Comparison of ENCODE assay signal across 8 mouse cellular contexts in genomic region chr9:119149601-119150000, GRCm38 (mm10). TPM values are rescaled to one million over a fixed set of nuclear protein-coding genes. Genes with fewer than 3 reads are reported as not detected.
DNase-seq lines count a peak whose midpoint lies in the region; ATAC-seq and TF ChIP-seq lines count a peak whose summit lies in the region.

No protein-coding gene starts in this region.

- in situ Hi-C loops in ES-E14 (cut with MboI; ENCODE audit: low sequenced_read_pairs in 2 of 2, unreplicated experiment in 2 of 2) = no loop called here

- no peaks in the 10 kb centered on the region for H3K4me1 ChIP-seq in hindbrain, embryonic 11.5 days (replicated peaks; ENCODE audit: control insufficient read depth, insufficient read depth, low read length)
- no peaks in the 10 kb centered on the region for H3K4me1 ChIP-seq in hindbrain, embryonic 16.5 days (ENCODE audit: control insufficient read depth, insufficient read depth, low read depth, low read length)
- H3K4me1 ChIP-seq in ES-E14 (ENCODE audit: control insufficient read depth in 2 of 2, insufficient read depth in 2 of 2, low read length in 2 of 2, poor library complexity in 1 of 2) = peaks cover 0 to 5% of the 10 kb centered on the region in 2 experiments; a peak in 1 of 4 replicates
- H3K4me1 ChIP-seq in liver, embryonic 13.5 days (replicated peaks) = no peaks in the 10 kb centered on the region

- ATAC-seq in hindbrain, embryonic 11.5 days (ENCODE audit: low FRiP score) = no peak
- ATAC-seq in hindbrain, embryonic 16.5 days = no peak
- peak; percentile 74 for ATAC-seq in common myeloid progenitor, adult 5-6 weeks (replicated peaks; ENCODE audit: low read depth, poor library complexity, severe bottlenecking)
- no peak for ATAC-seq in liver, embryonic 13.5 days (ENCODE audit: low read depth)
- no peak for ATAC-seq in erythroid progenitor cell, adult 5-6 weeks (replicated peaks; ENCODE audit: low FRiP score, poor library complexity, severe bottlenecking)

- 24% methylated on average over 5 of the region's 5 CpGs for WGBS in hindbrain, embryonic 11.5 days
- 31% methylated on average over 5 of the region's 5 CpGs for WGBS in hindbrain, embryonic 16.5 days
- WGBS in liver, embryonic 13.5 days (ENCODE audit: insufficient replicate concordance) = 16% methylated on average over 5 of the region's 5 CpGs

- H3K4me3 ChIP-seq in hindbrain, embryonic 11.5 days (ENCODE audit: low read depth, low read length) = no peak overlapping the region
- H3K4me3 ChIP-seq in hindbrain, embryonic 16.5 days (ENCODE audit: low read length) = no peak overlapping the region
- H3K4me3 ChIP-seq in ES-E14 (ENCODE audit: insufficient read depth in 1 of 2, low read depth in 1 of 2, low read length in 2 of 2, poor library complexity in 1 of 2, severe bottlenecking in 1 of 2) = no peak overlapping the region
- H3K4me3 ChIP-seq in liver, embryonic 13.5 days (replicated peaks) = no peak overlapping the region

- no peak overlapping the region for H3K27ac ChIP-seq in hindbrain, embryonic 11.5 days (ENCODE audit: low read depth, low read length)
- H3K27ac ChIP-seq in hindbrain, embryonic 16.5 days (ENCODE audit: low read depth, low read length) = no peak overlapping the region
- H3K27ac ChIP-seq in ES-E14 (ENCODE audit: insufficient read depth, low read depth, low read length, poor library complexity, severe bottlenecking) = no peak overlapping the region
- no peak overlapping the region for H3K27ac ChIP-seq in liver, embryonic 13.5 days

- no peaks in the 10 kb centered on the region for H3K9me3 ChIP-seq in hindbrain, embryonic 11.5 days (ENCODE audit: control insufficient read depth, low read length)
- H3K9me3 ChIP-seq in hindbrain, embryonic 16.5 days (ENCODE audit: control insufficient read depth, low read length) = no peaks in the 10 kb centered on the region
- H3K9me3 ChIP-seq in ES-E14 (ENCODE audit: control insufficient read depth, insufficient read depth, low read depth, low read length) = no peaks in the 10 kb centered on the region
- H3K9me3 ChIP-seq in liver, embryonic 13.5 days (replicated peaks) = no peaks in the 10 kb centered on the region

- DNase-seq in hindbrain, embryonic 11.5 days (ENCODE audit: low spot score) = peak; percentile 64
- DNase-seq in ES-E14 (ENCODE audit: low read depth, low spot score) (peak; percentile 62), MN1 (ENCODE audit: low spot score) (no peak)
- peak; percentile 11 for DNase-seq in liver, embryonic 13.5 days
- DNase-seq in thymus, postnatal 36 days = peak; percentile 25 to 30

- no peaks in the 10 kb centered on the region for H3K27me3 ChIP-seq in hindbrain, embryonic 11.5 days (ENCODE audit: control insufficient read depth, insufficient read depth, low read length)
- no peaks in the 10 kb centered on the region for H3K27me3 ChIP-seq in hindbrain, embryonic 16.5 days (replicated peaks; ENCODE audit: control insufficient read depth, insufficient read depth, low read length)
- H3K27me3 ChIP-seq in liver, embryonic 13.5 days = no peaks in the 10 kb centered on the region

- H3K9ac ChIP-seq in hindbrain, embryonic 11.5 days (ENCODE audit: low read depth, low read length) = no peak overlapping the region
- H3K9ac ChIP-seq in hindbrain, embryonic 16.5 days (ENCODE audit: low read depth, low read length) = no peak overlapping the region
- no peak overlapping the region for H3K9ac ChIP-seq in ES-E14 (ENCODE audit: insufficient read depth, low read depth, low read length, poor library complexity, severe bottlenecking)
- H3K9ac ChIP-seq in liver, embryonic 13.5 days = no peak overlapping the region

- H3K4me2 ChIP-seq in hindbrain, embryonic 11.5 days (replicated peaks; ENCODE audit: low read depth, low read length) = no peak overlapping the region
- H3K4me2 ChIP-seq in hindbrain, embryonic 16.5 days (ENCODE audit: low read length) = no peak overlapping the region
- H3K4me2 ChIP-seq in liver, embryonic 13.5 days = no peak overlapping the region

- no peaks in the 10 kb centered on the region for H3K36me3 ChIP-seq in hindbrain, embryonic 11.5 days (ENCODE audit: control insufficient read depth, insufficient read depth, low read length)
- no peaks in the 10 kb centered on the region for H3K36me3 ChIP-seq in hindbrain, embryonic 16.5 days (ENCODE audit: control insufficient read depth, insufficient read depth, low read length)
- H3K36me3 ChIP-seq in ES-E14 (ENCODE audit: control insufficient read depth, insufficient read depth, low read length, poor library complexity, severe bottlenecking) = no peaks in the 10 kb centered on the region
- H3K36me3 ChIP-seq in liver, embryonic 13.5 days = no peaks in the 10 kb centered on the region

TF ChIP-seq in ES-E14, 5 proteins besides CTCF, POLR2A, EP300 and RAD21:
- TF ChIP-seq HCFC1 (IDR thresholded peaks at IDR 0.05; ENCODE audit: borderline replicate concordance, insufficient read depth, low read length) (no peak), ZC3H11A (IDR thresholded peaks at IDR 0.05; ENCODE audit: borderline replicate concordance, low read depth, low read length) (no peak; the same call in 1 of the 2 replicates), CHD2 (IDR thresholded peaks at IDR 0.05; ENCODE audit: low read depth, low read length) (no peak), ZNF384 (IDR thresholded peaks at IDR 0.05; ENCODE audit: low read depth, low read length) (no peak), MAFK (IDR thresholded peaks at IDR 0.05; ENCODE audit: insufficient read depth, low read depth, low read length) (no peak)

RNA-seq across cellular contexts. Expression of gene Acaa1b, which starts 7.3 kb away (rescaled TPM):
- polyA plus RNA-seq in hindbrain, embryonic 11.5 days (2014; fragmentation: Nextera tagmentation; extraction: Ambion mirVana) = 1.4 and 1.7 TPM in 2 replicates
- polyA plus RNA-seq in hindbrain, embryonic 16.5 days (2015; fragmentation: Nextera tagmentation; extraction: Ambion mirVana) = 3.7 and 5.1 TPM in 2 replicates
- total RNA-seq in ES-E14 (2012; rRNA removed) = 3.0 and 6.8 TPM in 2 replicates
- total RNA-seq in common myeloid progenitor, adult 5-6 weeks (2017) = not detected in 2 replicates
- 2.6 and 3.1 TPM in 2 replicates for polyA plus RNA-seq in liver, embryonic 13.5 days (2015; fragmentation: Nextera tagmentation; extraction: Ambion mirVana)
- total RNA-seq in erythroid progenitor cell, adult 5-6 weeks (2015; ENCODE audit: low replicate concordance) = not detected in 2 replicates
- total RNA-seq in erythroid progenitor cell, adult 5-6 weeks (2017; ENCODE audit: low replicate concordance) = not detected in 2 replicates

RNA-seq across cellular contexts. Expression of gene Gm47289, which starts 9.4 kb away (rescaled TPM):
- polyA plus RNA-seq in hindbrain, embryonic 11.5 days (2014; fragmentation: Nextera tagmentation; extraction: Ambion mirVana) = not detected in 2 replicates
- polyA plus RNA-seq in hindbrain, embryonic 16.5 days (2015; fragmentation: Nextera tagmentation; extraction: Ambion mirVana) = not detected in 2 replicates
- total RNA-seq in ES-E14 (2012; rRNA removed) = not detected in 2 replicates
- total RNA-seq in common myeloid progenitor, adult 5-6 weeks (2017) = not detected in 2 replicates
- not detected in 2 replicates for polyA plus RNA-seq in liver, embryonic 13.5 days (2015; fragmentation: Nextera tagmentation; extraction: Ambion mirVana)
- not detected in 2 replicates for total RNA-seq in erythroid progenitor cell, adult 5-6 weeks (2015; ENCODE audit: low replicate concordance)
- not detected in 2 replicates for total RNA-seq in erythroid progenitor cell, adult 5-6 weeks (2017; ENCODE audit: low replicate concordance)

RNA-seq across cellular contexts. Expression of gene Dlec1, which starts 47.3 kb away (rescaled TPM):
- 1.4 and 2.1 TPM in 2 replicates for polyA plus RNA-seq in hindbrain, embryonic 11.5 days (2014; fragmentation: Nextera tagmentation; extraction: Ambion mirVana)
- 0.77 and 2.9 TPM in 2 replicates for polyA plus RNA-seq in hindbrain, embryonic 16.5 days (2015; fragmentation: Nextera tagmentation; extraction: Ambion mirVana)
- total RNA-seq in ES-E14 (2012; rRNA removed) = 1.2 and 3.7 TPM in 2 replicates
- total RNA-seq in common myeloid progenitor, adult 5-6 weeks (2017) = not detected in 2 replicates
- polyA plus RNA-seq in liver, embryonic 13.5 days (2015; fragmentation: Nextera tagmentation; extraction: Ambion mirVana) = not detected in 2 replicates
- 0.36 TPM in 1 of 2 replicates, not detected in the other for total RNA-seq in erythroid progenitor cell, adult 5-6 weeks (2015; ENCODE audit: low replicate concordance)
- not detected in 2 replicates for total RNA-seq in erythroid progenitor cell, adult 5-6 weeks (2017; ENCODE audit: low replicate concordance)

RNA-seq across cellular contexts. Expression of gene Plcd1, which starts 56.3 kb away (rescaled TPM):
- polyA plus RNA-seq in hindbrain, embryonic 11.5 days (2014; fragmentation: Nextera tagmentation; extraction: Ambion mirVana) = 27.7 and 28.8 TPM in 2 replicates
- 20.7 and 22.4 TPM in 2 replicates for polyA plus RNA-seq in hindbrain, embryonic 16.5 days (2015; fragmentation: Nextera tagmentation; extraction: Ambion mirVana)
- total RNA-seq in ES-E14 (2012; rRNA removed) = 13.1 and 15.3 TPM in 2 replicates
- total RNA-seq in common myeloid progenitor, adult 5-6 weeks (2017) = not detected in 2 replicates
- polyA plus RNA-seq in liver, embryonic 13.5 days (2015; fragmentation: Nextera tagmentation; extraction: Ambion mirVana) = 1.6 and 2.0 TPM in 2 replicates
- not detected in 2 replicates for total RNA-seq in erythroid progenitor cell, adult 5-6 weeks (2015; ENCODE audit: low replicate concordance)
- not detected in 2 replicates for total RNA-seq in erythroid progenitor cell, adult 5-6 weeks (2017; ENCODE audit: low replicate concordance)

RNA-seq across cellular contexts. Expression of gene Slc22a13, which starts 59.3 kb away (rescaled TPM):
- polyA plus RNA-seq in hindbrain, embryonic 11.5 days (2014; fragmentation: Nextera tagmentation; extraction: Ambion mirVana) = not detected in 2 replicates
- not detected in 2 replicates for polyA plus RNA-seq in hindbrain, embryonic 16.5 days (2015; fragmentation: Nextera tagmentation; extraction: Ambion mirVana)
- total RNA-seq in ES-E14 (2012; rRNA removed) = 0.13 TPM in 1 of 2 replicates, not detected in the other
- not detected in 2 replicates for total RNA-seq in common myeloid progenitor, adult 5-6 weeks (2017)
- polyA plus RNA-seq in liver, embryonic 13.5 days (2015; fragmentation: Nextera tagmentation; extraction: Ambion mirVana) = not detected in 2 replicates
- not detected in 2 replicates for total RNA-seq in erythroid progenitor cell, adult 5-6 weeks (2015; ENCODE audit: low replicate concordance)
- total RNA-seq in erythroid progenitor cell, adult 5-6 weeks (2017; ENCODE audit: low replicate concordance) = not detected in 2 replicates
